Mouse (Mus musculus) spleen, adult 2 months (tissue): ENCODE results near the gene Nup93.

ENCODE experiments used
- CTCF ChIP-seq: fragments of 200-500 bp; IDR thresholded peaks from 2 replicates; pipeline ENCODE4 v1.5.1; 2011; ENCODE audit warnings: mild to moderate bottlenecking, inconsistent platforms; ENCODE audit not compliant: insufficient read depth, insufficient read length, insufficient replicate concordance; ENCODE audit errors: extremely low read depth
- POLR2A ChIP-seq: fragments of 200-500 bp; IDR thresholded peaks from 2 replicates; pipeline ENCODE4 v1.6.1; 2011; ENCODE audit warnings: low read depth, low read length, inconsistent platforms

DNA sequence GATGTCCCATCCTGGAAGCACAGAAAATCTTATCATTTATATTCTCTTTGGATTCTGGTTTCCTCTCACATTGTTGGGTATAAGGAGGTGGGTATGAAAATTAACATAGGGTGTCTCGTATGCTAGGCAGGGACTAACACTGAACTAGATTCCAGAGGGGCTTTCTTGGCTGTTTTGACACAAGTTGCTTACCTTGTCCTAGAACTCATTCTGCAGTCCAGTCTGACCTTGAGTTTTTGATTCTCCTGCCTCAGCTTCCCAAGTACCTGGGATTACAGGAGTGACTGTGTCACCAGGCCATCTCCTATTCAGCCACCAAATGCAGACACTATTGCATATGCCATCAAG is 33.8 kb upstream of the Nup93 start:
- no peak for TF ChIP-seq CTCF
- no peak for TF ChIP-seq POLR2A
